Mouse (Mus musculus): ENCODE measurements at regions not wholly inside any gene's neighbourhood (a gene's known extent, or its start where the extent isn't known, plus 50 kb on each side); places are given as distances from the start of the nearest gene placed in this dataset.

GRCm38 (mm10) chr6:71030541-71030940 lies 74.2 kb downstream of the Foxi3 start:
- ATAC-seq (ENCODE audit: extremely low read depth, insufficient number of reproducible peaks, low FRiP score, poor library complexity, severe bottlenecking) (no peak), DNase-seq (ENCODE audit: low spot score) (no peak)
- no peak overlapping the region for H3K4me3 ChIP-seq (ENCODE audit: low read depth, low read length)
- H3K4me1 ChIP-seq (ENCODE audit: insufficient read depth, low read depth, low read length), result no peaks in the 10 kb centered on the region
- H3K36me3 ChIP-seq (replicated peaks), result no peaks in the 10 kb centered on the region
- H3K9me3 ChIP-seq (replicated peaks), result no peaks in the 10 kb centered on the region
- H3K27me3 ChIP-seq (ENCODE audit: insufficient read depth, low read length), result no peaks in the 10 kb centered on the region; the same call in 1 of the 2 replicates
- no peak for TF ChIP-seq POLR2AphosphoS5 (IDR thresholded peaks at IDR 0.05; ENCODE audit: insufficient replicate concordance, low read depth, low read length)
- no peak for TF ChIP-seq GATA1 (IDR thresholded peaks at IDR 0.05; ENCODE audit: borderline replicate concordance, low read length)
- TF ChIP-seq TAL1 (conservative IDR thresholded peaks at IDR 0.05; ENCODE audit: low read depth, low read length), result no peak
- TF ChIP-seq GATA2 (IDR thresholded peaks at IDR 0.05; ENCODE audit: borderline replicate concordance, low read depth, low read length), result no peak
- no peak; the same call in 1 of the 2 replicates for TF ChIP-seq CTCF (IDR thresholded peaks at IDR 0.05; ENCODE audit: low read depth, low read length)

- TF ChIP-seq GATA1 (IDR thresholded peaks at IDR 0.05; ENCODE audit: borderline replicate concordance, low read length) (no peak), CTCF (IDR thresholded peaks at IDR 0.05; ENCODE audit: low read depth, low read length) (no peak), POLR2AphosphoS5 (IDR thresholded peaks at IDR 0.05; ENCODE audit: insufficient replicate concordance, low read depth, low read length) (no peak), GATA2 (IDR thresholded peaks at IDR 0.05; ENCODE audit: borderline replicate concordance, low read depth, low read length) (no peak), TAL1 (conservative IDR thresholded peaks at IDR 0.05; ENCODE audit: low read depth, low read length) (no peak)
- no peak for DNase-seq (ENCODE audit: low spot score)
- H3K27me3 ChIP-seq (ENCODE audit: insufficient read depth, low read length), result peaks cover 4% of the 10 kb centered on the region
- H3K4me1 ChIP-seq (ENCODE audit: insufficient read depth, low read depth, low read length), result no peaks in the 10 kb centered on the region
- H3K36me3 ChIP-seq (replicated peaks), result no peaks in the 10 kb centered on the region
- no peaks in the 10 kb centered on the region for H3K9me3 ChIP-seq (replicated peaks)
- ATAC-seq (ENCODE audit: extremely low read depth, insufficient number of reproducible peaks, low FRiP score, poor library complexity, severe bottlenecking), result no peak
- H3K4me3 ChIP-seq (ENCODE audit: low read depth, low read length), result no peak overlapping the region
Measured at GRCm38 (mm10) chr6:71044241-71044640, 87.9 kb downstream of the Foxi3 start.

GRCm38 (mm10) chr6:71045261-71045660 lies 88.9 kb downstream of the Foxi3 start:
- Histone ChIP-seq H3K27me3 (ENCODE audit: insufficient read depth, low read length) (peaks cover 4% of the 10 kb centered on the region), H3K36me3 (replicated peaks) (no peaks in the 10 kb centered on the region), H3K4me1 (ENCODE audit: insufficient read depth, low read depth, low read length) (no peaks in the 10 kb centered on the region), H3K9me3 (replicated peaks) (no peaks in the 10 kb centered on the region), H3K4me3 (ENCODE audit: low read depth, low read length) (no peak overlapping the region)
- no peak for TF ChIP-seq GATA2 (IDR thresholded peaks at IDR 0.05; ENCODE audit: borderline replicate concordance, low read depth, low read length)
- TF ChIP-seq TAL1 (conservative IDR thresholded peaks at IDR 0.05; ENCODE audit: low read depth, low read length), result no peak
- no peak for TF ChIP-seq POLR2AphosphoS5 (IDR thresholded peaks at IDR 0.05; ENCODE audit: insufficient replicate concordance, low read depth, low read length)
- no peak for TF ChIP-seq GATA1 (IDR thresholded peaks at IDR 0.05; ENCODE audit: borderline replicate concordance, low read length)
- no peak for TF ChIP-seq CTCF (IDR thresholded peaks at IDR 0.05; ENCODE audit: low read depth, low read length)
- DNase-seq (ENCODE audit: low spot score) (no peak), ATAC-seq (ENCODE audit: extremely low read depth, insufficient number of reproducible peaks, low FRiP score, poor library complexity, severe bottlenecking) (no peak)

- Histone ChIP-seq H3K27me3 (ENCODE audit: insufficient read depth, low read length) (peaks cover 4% of the 10 kb centered on the region), H3K9me3 (replicated peaks) (no peaks in the 10 kb centered on the region), H3K4me1 (ENCODE audit: insufficient read depth, low read depth, low read length) (no peaks in the 10 kb centered on the region), H3K36me3 (replicated peaks) (no peaks in the 10 kb centered on the region), H3K4me3 (ENCODE audit: low read depth, low read length) (no peak overlapping the region)
- DNase-seq (ENCODE audit: low spot score), result no peak
- ATAC-seq (ENCODE audit: extremely low read depth, insufficient number of reproducible peaks, low FRiP score, poor library complexity, severe bottlenecking), result no peak
- TF ChIP-seq POLR2AphosphoS5 (IDR thresholded peaks at IDR 0.05; ENCODE audit: insufficient replicate concordance, low read depth, low read length), result no peak
- no peak for TF ChIP-seq GATA2 (IDR thresholded peaks at IDR 0.05; ENCODE audit: borderline replicate concordance, low read depth, low read length)
- TF ChIP-seq CTCF (IDR thresholded peaks at IDR 0.05; ENCODE audit: low read depth, low read length), result no peak
- no peak for TF ChIP-seq GATA1 (IDR thresholded peaks at IDR 0.05; ENCODE audit: borderline replicate concordance, low read length)
- TF ChIP-seq TAL1 (conservative IDR thresholded peaks at IDR 0.05; ENCODE audit: low read depth, low read length), result no peak
Measured at GRCm38 (mm10) chr6:71048199-71049094, 92.1 kb downstream of the Foxi3 start.

GRCm38 (mm10) chr6:71050248-71050647 lies 93.9 kb downstream of the Foxi3 start:
- Histone ChIP-seq H3K9me3 (replicated peaks) (no peaks in the 10 kb centered on the region), H3K4me1 (ENCODE audit: insufficient read depth, low read depth, low read length) (no peaks in the 10 kb centered on the region), H3K4me3 (ENCODE audit: low read depth, low read length) (no peak overlapping the region), H3K27me3 (ENCODE audit: insufficient read depth, low read length) (peaks cover 4% of the 10 kb centered on the region), H3K36me3 (replicated peaks) (no peaks in the 10 kb centered on the region)
- TF ChIP-seq TAL1 (conservative IDR thresholded peaks at IDR 0.05; ENCODE audit: low read depth, low read length) (no peak), CTCF (IDR thresholded peaks at IDR 0.05; ENCODE audit: low read depth, low read length) (no peak), GATA2 (IDR thresholded peaks at IDR 0.05; ENCODE audit: borderline replicate concordance, low read depth, low read length) (no peak)
- DNase-seq (ENCODE audit: low spot score) (no peak), ATAC-seq (ENCODE audit: extremely low read depth, insufficient number of reproducible peaks, low FRiP score, poor library complexity, severe bottlenecking) (no peak)

- Histone ChIP-seq H3K4me1 (ENCODE audit: insufficient read depth, low read depth, low read length) (no peaks in the 10 kb centered on the region), H3K27me3 (ENCODE audit: insufficient read depth, low read length) (peaks cover 4% of the 10 kb centered on the region), H3K36me3 (replicated peaks) (no peaks in the 10 kb centered on the region), H3K4me3 (ENCODE audit: low read depth, low read length) (no peak overlapping the region), H3K9me3 (replicated peaks) (no peaks in the 10 kb centered on the region)
- ATAC-seq (ENCODE audit: extremely low read depth, insufficient number of reproducible peaks, low FRiP score, poor library complexity, severe bottlenecking) (no peak), DNase-seq (ENCODE audit: low spot score) (no peak)
- TF ChIP-seq GATA2 (IDR thresholded peaks at IDR 0.05; ENCODE audit: borderline replicate concordance, low read depth, low read length), result no peak
- TF ChIP-seq TAL1 (conservative IDR thresholded peaks at IDR 0.05; ENCODE audit: low read depth, low read length), result no peak
- no peak for TF ChIP-seq GATA1 (IDR thresholded peaks at IDR 0.05; ENCODE audit: borderline replicate concordance, low read length)
- no peak for TF ChIP-seq CTCF (IDR thresholded peaks at IDR 0.05; ENCODE audit: low read depth, low read length)
Measured at GRCm38 (mm10) chr6:71050754-71051213, 93.5 kb downstream of the Thnsl2 start.
